Mouse (Mus musculus) megakaryocyte, embryonic 14.5 days (primary cell): ENCODE data around the gene Rab27a.

Experiments
- FLI1 ChIP-seq: IDR thresholded peaks from 2 replicates; pipeline ENCODE4 v1.6.1; 2012; ENCODE audit warnings: low read length, inconsistent platforms, mixed read lengths
- GATA1 ChIP-seq: IDR thresholded peaks from 3 replicates; pipeline ENCODE4 v1.6.1; 2012; ENCODE audit warnings: mixed read lengths, low read length, inconsistent platforms, borderline replicate concordance

GRCm38 (mm10) chr9:73137341-73137886 is 92.8 kb downstream of the Rab27a start:
- TF ChIP-seq GATA1, result no peak
- TF ChIP-seq FLI1, result no peak
